Mouse (Mus musculus) left cerebral cortex, adult 18-20 months (tissue): Measurements from ENCODE around the gene Tmem238. TPM values are rescaled to one million over a fixed set of nuclear protein-coding genes. Genes with fewer than 3 reads are reported as not detected.
"Not testable (repeated sequence)": the region's sequence is repeated elsewhere in the genome, so short reads cannot be mapped to it uniquely, and the experiment has no call there.

Source experiments
- DNase-seq, 2 experiments: peaks; one replicate each; pipeline ENCODE4 v3.0.0; 2021 to 2022; ENCODE audit warnings: low spot score in 2 of 2, mixed read lengths in 1 of 2
- total RNA-seq, 2 experiments: library from RNA; stranded (reverse); gene quantifications; 2 replicates each; pipeline ENCODE4 v1.2.3; 2021

The Tmem238 gene
- total RNA-seq, 2 experiments from 2014 or later, result 2.0 to 3.1 TPM

- not testable (repeated sequence) for DNase-seq
These were observed 3.8 kb upstream of the Tmem238 start for GRCm38 (mm10) chr7:4793248-4793647.

GRCm38 (mm10) chr7:4792278-4793212, 3.1 kb upstream of the Tmem238 start, which contains the start of gene Rpl28:
TSS of gene Rpl28 (plus strand) at chr7:4792874.
- DNase-seq, result peak; percentile 97

- peak; percentile 53 to 59 for DNase-seq
These were observed 689 bp downstream of the Tmem238 start for GRCm38 (mm10) chr7:4788499-4789435.

- peak; percentile 55 to 58 for DNase-seq
These were observed 5.7 kb downstream of the Tmem238 start for GRCm38 (mm10) chr7:4783667-4784268.

GRCm38 (mm10) chr7:4782759-4783158, 6.7 kb downstream of the Tmem238 start, which contains the start of the genes Il11 and Tmem190:
TSS of gene Il11 (minus strand) at chr7:4782859.
TSS of gene Tmem190 (plus strand) at chr7:4782937.
- DNase-seq, result no peak

- DNase-seq, result no peak
These were observed 7.3 kb downstream of the Tmem238 start for GRCm38 (mm10) chr7:4782130-4782529.

GRCm38 (mm10) chr7:4779921-4780320, 9.5 kb downstream of the Tmem238 start:
- DNase-seq, result no peak

GRCm38 (mm10) chr7:4777851-4778637, 11.4 kb downstream of the Tmem238 start:
- DNase-seq, result no peak

GRCm38 (mm10) chr7:4776861-4777830, 12.3 kb downstream of the Tmem238 start:
- no peak for DNase-seq

GRCm38 (mm10) chr7:4776131-4776530, 13.3 kb downstream of the Tmem238 start:
- DNase-seq, result no peak

GRCm38 (mm10) chr7:4771202-4771601, 18.3 kb downstream of the Tmem238 start, which contains the start of gene Fam71e2:
TSS of gene Fam71e2 (minus strand) at chr7:4771302.
- DNase-seq, result no peak

GRCm38 (mm10) chr7:4764946-4765710, 24.3 kb downstream of the Tmem238 start:
- DNase-seq, result no peak

GRCm38 (mm10) chr7:4759670-4760069, 29.8 kb downstream of the Tmem238 start:
- no peak for DNase-seq

GRCm38 (mm10) chr7:4752821-4753570, 36.5 kb downstream of the Tmem238 start, which contains the start of gene Cox6b2:
TSS of gene Cox6b2 (minus strand) at chr7:4753094.
- peak in 1 of 2 experiments; percentile 25 for DNase-seq

GRCm38 (mm10) chr7:4751971-4752820, 37.3 kb downstream of the Tmem238 start:
- DNase-seq, result no peak

- no peak for DNase-seq
These were observed 40.3 kb downstream of the Tmem238 start for GRCm38 (mm10) chr7:4749169-4749568.
